Mouse (Mus musculus) bone marrow macrophage, adult 2 months (primary cell): ENCODE results near the gene Mindy1.

Experiments used
- CTCF ChIP-seq: IDR thresholded peaks from 2 replicates; pipeline ENCODE4 v1.5.1; 2012; ENCODE audit warnings: low read depth, mild to moderate bottlenecking, low read length, moderate library complexity
- POLR2A ChIP-seq: IDR thresholded peaks from 2 replicates; pipeline ENCODE4 v1.6.1; 2012; ENCODE audit warnings: mild to moderate bottlenecking, low read depth, low read length, borderline replicate concordance

DNA sequence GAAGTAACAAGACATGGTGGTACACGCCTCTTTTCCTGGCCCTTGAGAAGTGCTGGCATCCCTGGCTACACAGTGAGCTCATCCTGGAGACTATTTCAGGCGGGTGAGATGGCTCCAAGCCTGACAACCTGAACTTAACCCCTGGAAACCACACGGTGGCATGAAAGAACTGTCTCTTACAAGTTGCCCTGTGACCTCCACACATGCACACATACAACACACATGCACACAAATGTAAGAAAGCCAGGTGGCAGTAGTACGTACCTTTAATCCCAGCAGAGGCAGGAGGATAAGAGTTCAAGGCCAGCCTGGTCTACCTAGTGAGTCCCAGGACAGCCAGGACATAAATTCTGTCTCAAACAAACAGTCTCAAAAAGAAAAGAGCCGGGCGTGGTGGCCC, 42.1 kb upstream of the Mindy1 start:
- no peak for TF ChIP-seq POLR2A
- no peak for TF ChIP-seq CTCF
